Mouse (Mus musculus) kidney, embryonic 15.5 days (tissue): ENCODE results near the gene Ndrg2. TPM values are rescaled to one million over a fixed set of nuclear protein-coding genes. Genes with fewer than 3 reads are reported as not detected.

Experiments used
- ATAC-seq: fragments of 200-750 bp; cut with Nextera tagmentation; replicated peaks from 2 replicates; pipeline ENCODE4 v1.8.0; 2017; ENCODE audit warnings: moderate TSS enrichment; ENCODE audit not compliant: low FRiP score
- H3K27ac ChIP-seq: fragments of 300-500 bp; sonication (generic); 2 replicates; pipeline ENCODE4 v1.5.1; 2015; ENCODE audit warnings: mild to moderate bottlenecking, inconsistent platforms
- H3K27me3 ChIP-seq: fragments of 300-500 bp; sonication (generic); 2 replicates; pipeline ENCODE4 v1.6.1; 2015; ENCODE audit warnings: inconsistent platforms
- H3K36me3 ChIP-seq: fragments of 300-500 bp; sonication (generic); 2 replicates; pipeline ENCODE4 v1.6.1; 2015; ENCODE audit warnings: inconsistent platforms
- H3K4me1 ChIP-seq: fragments of 300-500 bp; sonication (generic); 2 replicates; pipeline ENCODE4 v1.6.1; 2015; ENCODE audit warnings: inconsistent platforms
- H3K4me2 ChIP-seq: fragments of 300-500 bp; sonication (generic); 2 replicates; pipeline ENCODE4 v1.6.1; 2015; ENCODE audit warnings: moderate library complexity, mild to moderate bottlenecking, inconsistent platforms
- H3K4me3 ChIP-seq: fragments of 300-500 bp; sonication (generic); replicated peaks from 2 replicates; pipeline ENCODE4 v1.5.1; 2015; ENCODE audit warnings: mild to moderate bottlenecking, inconsistent platforms
- H3K9ac ChIP-seq: fragments of 300-500 bp; sonication (generic); 2 replicates; pipeline ENCODE4 v1.6.1; 2015; ENCODE audit warnings: mild to moderate bottlenecking, inconsistent platforms
- H3K9me3 ChIP-seq: fragments of 300-500 bp; sonication (generic); replicated peaks from 2 replicates; pipeline ENCODE4 v1.6.1; 2016; ENCODE audit warnings: inconsistent platforms
- WGBS: fragments of 180-500 bp; shearing (Covaris S2); methylation state at CpG from one replicate; pipeline ENCODE4 v1.1.7; 2015; ENCODE audit warnings: mixed read lengths; 5-methylcytosine and 5-hydroxymethylcytosine counted together
- polyA plus RNA-seq: library from polyadenylated mRNA; unstranded; fragments of >200 nt; fragmentation: Nextera tagmentation; extraction: Ambion mirVana; gene quantifications from 2 replicates; pipeline ENCODE4 v1.2.1, GENCODE M21; 2015

Gene Ndrg2
- 39.0 and 46.3 TPM in 2 replicates for polyA plus RNA-seq

GRCm38 (mm10) chr14:51913960-51914762 is at the start of gene Ndrg2:
Ndrg2 (minus strand) TSS chr14:51914158.
- Histone ChIP-seq H3K27me3 (0 out of 2 replicates have a peak, but pooled peaks cover 3% of the 10 kb centered on the region), H3K9me3 (no peaks in the 10 kb centered on the region), H3K27ac (peak within 1 kb of the TSS; percentile 69), H3K4me3 (peak within 1 kb of the TSS; percentile 49), H3K36me3 (no peaks in the 10 kb centered on the region), H3K4me1 (peaks cover 28% of the 10 kb centered on the region), H3K4me2 (peak within 1 kb of the TSS; percentile 87), H3K9ac (peak within 1 kb of the TSS; percentile 35)
- ATAC-seq, result peak; percentile 70
- 2% methylated on average over 21 of the region's 23 CpGs for WGBS

- no peaks in the 10 kb centered on the region for H3K27me3 ChIP-seq
- H3K36me3 ChIP-seq, result no peaks in the 10 kb centered on the region
- WGBS, result 88% methylated on average over 2 of the region's 2 CpGs
- H3K4me2 ChIP-seq, result no peak overlapping the region
- no peaks in the 10 kb centered on the region for H3K9me3 ChIP-seq
- H3K4me3 ChIP-seq, result no peak overlapping the region
- no peaks in the 10 kb centered on the region for H3K4me1 ChIP-seq
- no peak overlapping the region for H3K27ac ChIP-seq
- no peak for ATAC-seq
- H3K9ac ChIP-seq, result no peak overlapping the region
Measured at GRCm38 (mm10) chr14:51960316-51960715, 46.4 kb upstream of the Ndrg2 start.

- H3K4me3 ChIP-seq, result no peak overlapping the region
- H3K4me1 ChIP-seq, result peaks cover 16% of the 10 kb centered on the region
- no peak for ATAC-seq
- H3K4me2 ChIP-seq, result no peak overlapping the region
- no peaks in the 10 kb centered on the region for H3K9me3 ChIP-seq
- H3K27ac ChIP-seq, result no peak overlapping the region
- H3K27me3 ChIP-seq, result no peaks in the 10 kb centered on the region
- no peaks in the 10 kb centered on the region for H3K36me3 ChIP-seq
- WGBS, result 83% methylated on average over 6 of the region's 6 CpGs
- no peak overlapping the region for H3K9ac ChIP-seq
Measured at GRCm38 (mm10) chr14:51943336-51943735, 29.4 kb upstream of the Ndrg2 start.

- H3K9ac ChIP-seq, result no peak overlapping the region
- H3K27me3 ChIP-seq, result no peaks in the 10 kb centered on the region
- no peak overlapping the region for H3K4me3 ChIP-seq
- no peaks in the 10 kb centered on the region for H3K36me3 ChIP-seq
- no peak overlapping the region for H3K4me2 ChIP-seq
- no peak overlapping the region for H3K27ac ChIP-seq
- peaks cover 16% of the 10 kb centered on the region for H3K4me1 ChIP-seq
- ATAC-seq, result no peak
- WGBS, result 45% methylated on average over 7 of the region's 7 CpGs
- H3K9me3 ChIP-seq, result no peaks in the 10 kb centered on the region
Measured at GRCm38 (mm10) chr14:51942236-51942635, 28.3 kb upstream of the Ndrg2 start.

GRCm38 (mm10) chr14:51941577-51941976 is 27.6 kb upstream of the Ndrg2 start:
- Histone ChIP-seq H3K4me1 (peaks cover 16% of the 10 kb centered on the region), H3K27me3 (no peaks in the 10 kb centered on the region), H3K27ac (peak overlapping the region; percentile 28; the same call in 1 of the 2 replicates), H3K9me3 (no peaks in the 10 kb centered on the region), H3K4me3 (no peak overlapping the region), H3K36me3 (no peaks in the 10 kb centered on the region), H3K9ac (no peak overlapping the region), H3K4me2 (peak overlapping the region; percentile 14; the same call in 1 of the 2 replicates)
- 55% methylated on average over 9 of the region's 9 CpGs for WGBS
- ATAC-seq, result no peak

- Histone ChIP-seq H3K4me1 (peaks cover 16% of the 10 kb centered on the region), H3K4me3 (no peak overlapping the region), H3K9me3 (0 out of 2 replicates have a peak, but pooled peaks cover 3% of the 10 kb centered on the region), H3K27me3 (no peaks in the 10 kb centered on the region), H3K27ac (peak overlapping the region; percentile 28; the same call in 1 of the 2 replicates), H3K4me2 (peak overlapping the region; percentile 14), H3K9ac (no peak overlapping the region), H3K36me3 (no peaks in the 10 kb centered on the region)
- 26% methylated on average over 8 of the region's 8 CpGs for WGBS
- peak; percentile 85 for ATAC-seq
Measured at GRCm38 (mm10) chr14:51940944-51941560, 27.1 kb upstream of the Ndrg2 start.

GRCm38 (mm10) chr14:51939005-51939404 is 25.0 kb upstream of the Ndrg2 start:
- Histone ChIP-seq H3K4me3 (no peak overlapping the region), H3K4me2 (no peak overlapping the region), H3K27ac (no peak overlapping the region), H3K36me3 (no peaks in the 10 kb centered on the region), H3K4me1 (peaks cover 16% of the 10 kb centered on the region), H3K9me3 (0 out of 2 replicates have a peak, but pooled peaks cover 3% of the 10 kb centered on the region), H3K9ac (no peak overlapping the region), H3K27me3 (no peaks in the 10 kb centered on the region)
- no peak for ATAC-seq
- WGBS, result 91% methylated on average over 9 of the region's 9 CpGs

- no peak overlapping the region for H3K4me2 ChIP-seq
Measured at GRCm38 (mm10) chr14:51932092-51933020, 18.4 kb upstream of the Ndrg2 start.

GRCm38 (mm10) chr14:51930824-51931223 is 16.9 kb upstream of the Ndrg2 start:
- Histone ChIP-seq H3K4me1 (peaks cover 4% of the 10 kb centered on the region), H3K27me3 (no peaks in the 10 kb centered on the region), H3K4me2 (no peak overlapping the region), H3K4me3 (no peak overlapping the region), H3K36me3 (no peaks in the 10 kb centered on the region), H3K27ac (no peak overlapping the region), H3K9ac (no peak overlapping the region), H3K9me3 (no peaks in the 10 kb centered on the region)
- 32% methylated on average over 5 of the region's 5 CpGs for WGBS
- ATAC-seq, result peak; percentile 85

More at GRCm38 (mm10) chr14:51932092-51933020, 18.4 kb upstream of the Ndrg2 start:
- H3K4me1 ChIP-seq, result peaks cover 4% of the 10 kb centered on the region
- no peak overlapping the region for H3K4me3 ChIP-seq
- ATAC-seq, result no peak; the same call in 1 of the 2 replicates
- H3K27ac ChIP-seq, result no peak overlapping the region
- no peaks in the 10 kb centered on the region for H3K36me3 ChIP-seq
- WGBS, result 42% methylated on average over 10 of the region's 10 CpGs
- no peaks in the 10 kb centered on the region for H3K27me3 ChIP-seq
- no peak overlapping the region for H3K9ac ChIP-seq
- 0 out of 2 replicates have a peak, but pooled peaks cover 3% of the 10 kb centered on the region for H3K9me3 ChIP-seq

GRCm38 (mm10) chr14:51929968-51930367 is 16.0 kb upstream of the Ndrg2 start:
- 0 out of 2 replicates have a peak overlapping the region, but pooled peaks have one; percentile 18 for H3K27ac ChIP-seq
- no peak for ATAC-seq
- 71% methylated on average over 9 of the region's 9 CpGs for WGBS

GRCm38 (mm10) chr14:51929309-51929943 is 15.5 kb upstream of the Ndrg2 start:
- Histone ChIP-seq H3K4me2 (no peak overlapping the region), H3K4me3 (no peak overlapping the region), H3K9me3 (no peaks in the 10 kb centered on the region), H3K27me3 (no peaks in the 10 kb centered on the region), H3K36me3 (no peaks in the 10 kb centered on the region), H3K27ac (0 out of 2 replicates have a peak overlapping the region, but pooled peaks have one; percentile 18), H3K4me1 (peaks cover 4% of the 10 kb centered on the region), H3K9ac (no peak overlapping the region)
- ATAC-seq, result no peak
- 74% methylated on average over 8 of the region's 8 CpGs for WGBS

More at GRCm38 (mm10) chr14:51929968-51930367, 16.0 kb upstream of the Ndrg2 start:
- Histone ChIP-seq H3K9me3 (no peaks in the 10 kb centered on the region), H3K36me3 (no peaks in the 10 kb centered on the region), H3K27me3 (no peaks in the 10 kb centered on the region), H3K9ac (no peak overlapping the region), H3K4me1 (peaks cover 4% of the 10 kb centered on the region), H3K4me3 (no peak overlapping the region), H3K4me2 (no peak overlapping the region)
